Mouse (Mus musculus) hindbrain, postnatal 0 days (tissue): ENCODE data around the gene Scn2b. TPM values are rescaled to one million over a fixed set of nuclear protein-coding genes. Genes with fewer than 3 reads are reported as not detected.

Source experiments
- ATAC-seq: fragments of 200-750 bp; cut with Nextera tagmentation; 2 replicates; pipeline ENCODE4 v1.8.0; 2017; ENCODE audit warnings: mild to moderate bottlenecking, moderate TSS enrichment, moderate library complexity
- DNase-seq: peaks from one replicate; pipeline ENCODE4 v3.0.0-alpha.2; 2015; ENCODE audit warnings: low spot score
- H3K27ac ChIP-seq: fragments of 300-500 bp; sonication (generic); 2 replicates; pipeline ENCODE4 v1.5.1; 2014; ENCODE audit warnings: mild to moderate bottlenecking
- H3K27me3 ChIP-seq: fragments of 300-500 bp; sonication (generic); 2 replicates; pipeline ENCODE4 v1.6.1; 2014; ENCODE audit warnings: low read length, mixed read lengths; ENCODE audit not compliant: insufficient read depth
- H3K36me3 ChIP-seq: fragments of 300-500 bp; sonication (generic); 2 replicates; pipeline ENCODE4 v1.6.1; 2014; ENCODE audit warnings: low read length, mixed read lengths; ENCODE audit not compliant: insufficient read depth
- H3K4me1 ChIP-seq: fragments of 300-500 bp; sonication (generic); 2 replicates; pipeline ENCODE4 v1.6.1; 2014; ENCODE audit warnings: antibody characterized with exemption, low read length, mixed read lengths; ENCODE audit not compliant: insufficient read depth
- H3K4me2 ChIP-seq: fragments of 300-500 bp; sonication (generic); 2 replicates; pipeline ENCODE4 v1.6.1; 2014; ENCODE audit warnings: low read depth, mild to moderate bottlenecking, low read length, moderate library complexity, mixed read lengths
- H3K4me3 ChIP-seq: fragments of 300-500 bp; sonication (generic); 2 replicates; pipeline ENCODE4 v1.5.1; 2014; ENCODE audit warnings: low read length
- H3K9ac ChIP-seq: fragments of 300-500 bp; sonication (generic); replicated peaks from 2 replicates; pipeline ENCODE4 v1.6.1; 2014; ENCODE audit warnings: mild to moderate bottlenecking, low read length, moderate library complexity, mixed read lengths
- H3K9me3 ChIP-seq: fragments of 300-500 bp; sonication (generic); 2 replicates; pipeline ENCODE4 v1.6.1; 2016; ENCODE audit warnings: low read length, mixed read lengths
- CTCF ChIP-seq: IDR thresholded peaks from 2 replicates; pipeline ENCODE4 v1.5.1; 2016; ENCODE audit warnings: antibody characterized with exemption, control low read depth, low read depth
- WGBS: fragments of 180-500 bp; shearing (Covaris S2); extraction: QIAGEN DNeasy Blood & Tissue Kit; methylation state at CpG from one replicate; pipeline ENCODE4 v1.1.7; 2014; 5-methylcytosine and 5-hydroxymethylcytosine counted together
- polyA plus RNA-seq: library from polyadenylated mRNA; unstranded; fragments of >200 nt; fragmentation: Nextera tagmentation; extraction: Ambion mirVana; gene quantifications from 2 replicates; pipeline ENCODE4 v1.2.1, GENCODE M21; 2015
- total RNA-seq: library from RNA; depleted of rRNA; stranded (reverse); fragments of >200 nt; gene quantifications from 2 replicates; pipeline ENCODE4 v1.2.3, GENCODE M21; 2014; rRNA removed

Scn2b gene
- total and polyA plus RNA-seq, 2 experiments from 2014 or later: 9.0 to 14.3 TPM

DNA sequence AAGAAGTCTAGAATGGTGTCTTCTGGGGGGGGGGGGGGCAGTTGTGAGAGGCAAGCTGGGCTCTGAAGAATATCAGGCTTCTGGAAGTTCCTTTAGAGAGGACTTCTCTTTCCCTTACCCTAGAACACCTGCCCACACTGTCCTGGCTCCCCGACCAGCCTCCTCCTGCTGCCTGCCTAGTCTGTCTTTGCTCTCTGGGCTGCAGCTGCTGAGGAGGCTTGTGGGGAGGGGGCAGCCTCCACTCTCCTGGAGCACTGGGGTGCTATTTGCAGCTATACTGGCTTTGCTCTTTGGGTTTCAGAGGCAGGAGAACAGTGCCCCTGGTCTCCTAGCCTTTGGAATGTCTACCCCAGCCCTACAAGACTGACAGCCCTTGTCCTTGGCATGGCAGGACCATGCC is 33.4 kb downstream of the Scn2b start:
- WGBS: 63% methylated on average over 1 of the region's 1 CpGs
- DNase-seq: no peak

DNA sequence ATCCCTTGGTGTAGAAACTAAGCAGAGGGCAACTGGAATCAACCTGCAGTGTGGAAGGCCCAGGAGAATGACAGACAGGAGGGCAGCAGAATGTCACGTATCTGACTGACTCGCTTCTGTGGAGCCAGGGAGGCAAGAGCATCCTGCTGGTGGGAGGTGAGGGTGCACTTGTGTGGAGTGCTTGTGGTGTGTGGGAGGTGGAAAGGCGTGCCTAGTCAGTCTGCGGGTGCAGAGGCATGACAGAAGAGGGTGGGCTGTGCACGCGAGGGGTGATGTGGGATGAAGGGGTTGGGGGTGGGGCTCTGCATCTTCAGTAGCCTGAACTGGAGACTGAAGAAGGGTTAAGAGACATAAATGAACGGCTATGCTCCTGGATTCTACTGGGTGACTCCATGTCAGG is 35.8 kb downstream of the Scn2b start:
- Histone ChIP-seq H3K4me2 (no peak overlapping the region), H3K9me3 (no peaks in the 10 kb centered on the region), H3K36me3 (no peaks in the 10 kb centered on the region), H3K27ac (no peak overlapping the region), H3K27me3 (0 out of 2 replicates have a peak, but pooled peaks cover 4% of the 10 kb centered on the region), H3K9ac (no peak overlapping the region), H3K4me1 (no peaks in the 10 kb centered on the region), H3K4me3 (no peak overlapping the region)
- DNase-seq (no peak), ATAC-seq (no peak)
- WGBS: 78% methylated on average over 7 of the region's 7 CpGs
- no peak for TF ChIP-seq CTCF

More for the DNA sequence above, 33.4 kb downstream of the Scn2b start:
- ATAC-seq: no peak
- Histone ChIP-seq H3K27me3 (0 out of 2 replicates have a peak, but pooled peaks cover 4% of the 10 kb centered on the region), H3K9me3 (no peaks in the 10 kb centered on the region), H3K9ac (no peak overlapping the region), H3K27ac (no peak overlapping the region), H3K4me1 (0 out of 2 replicates have a peak, but pooled peaks cover 2% of the 10 kb centered on the region), H3K36me3 (no peaks in the 10 kb centered on the region), H3K4me2 (no peak overlapping the region), H3K4me3 (no peak overlapping the region)
- no peak for TF ChIP-seq CTCF

DNA sequence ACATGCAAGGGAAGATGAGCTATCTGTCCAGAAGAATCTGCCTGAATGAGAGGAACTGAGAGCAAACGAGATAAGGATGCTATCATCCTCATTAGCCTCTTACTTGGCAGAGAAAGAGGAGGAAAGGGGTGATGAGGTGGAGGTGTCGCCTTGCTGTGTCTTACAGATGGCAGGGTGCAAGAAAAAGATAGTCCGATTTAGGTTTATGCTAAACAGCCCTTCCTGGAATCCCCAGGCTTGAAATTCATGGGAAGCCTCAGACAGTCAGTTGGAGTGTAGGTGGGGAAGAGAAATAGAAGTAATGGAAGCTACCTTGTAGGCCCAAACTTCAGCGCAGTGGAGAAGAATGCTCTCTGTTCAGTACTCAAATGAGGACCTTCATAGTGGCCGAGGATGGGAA is 50.3 kb downstream of the Scn2b start:
- no peak overlapping the region for H3K27ac ChIP-seq
- 74% methylated on average over 5 of the region's 5 CpGs for WGBS
- H3K27me3 ChIP-seq: no peaks in the 10 kb centered on the region
- H3K4me3 ChIP-seq: no peak overlapping the region
- DNase-seq: no peak
- no peak for TF ChIP-seq CTCF
- H3K4me2 ChIP-seq: no peak overlapping the region
- no peak for ATAC-seq
- no peak overlapping the region for H3K9ac ChIP-seq
- H3K4me1 ChIP-seq: no peaks in the 10 kb centered on the region
- no peaks in the 10 kb centered on the region for H3K9me3 ChIP-seq
- no peaks in the 10 kb centered on the region for H3K36me3 ChIP-seq

DNA sequence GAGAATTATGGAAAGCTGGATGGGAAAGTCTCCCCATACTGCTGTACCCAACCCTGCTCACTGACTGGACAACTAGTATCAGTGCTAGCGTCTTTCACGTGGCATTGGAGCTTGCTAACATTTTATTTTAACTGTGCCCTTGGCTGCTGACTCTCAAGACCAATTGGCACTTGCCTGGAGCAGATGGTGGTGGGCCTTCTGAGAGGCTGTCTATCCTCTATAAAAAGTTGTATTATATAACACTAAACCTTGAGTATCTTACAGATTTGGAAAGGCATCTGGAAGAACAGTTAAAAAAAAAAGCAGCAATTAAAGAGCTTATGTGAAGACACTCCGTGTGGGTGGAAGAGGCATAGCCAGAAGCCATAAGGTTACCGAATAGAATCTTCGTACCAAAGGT is 52.6 kb downstream of the Scn2b start:
- Histone ChIP-seq H3K4me2 (no peak overlapping the region), H3K36me3 (no peaks in the 10 kb centered on the region), H3K27me3 (no peaks in the 10 kb centered on the region), H3K9ac (no peak overlapping the region), H3K4me1 (no peaks in the 10 kb centered on the region), H3K27ac (no peak overlapping the region), H3K9me3 (no peaks in the 10 kb centered on the region), H3K4me3 (no peak overlapping the region)
- no peak for DNase-seq
- TF ChIP-seq CTCF: no peak
- WGBS: 89% methylated on average over 5 of the region's 5 CpGs
- ATAC-seq: no peak

DNA sequence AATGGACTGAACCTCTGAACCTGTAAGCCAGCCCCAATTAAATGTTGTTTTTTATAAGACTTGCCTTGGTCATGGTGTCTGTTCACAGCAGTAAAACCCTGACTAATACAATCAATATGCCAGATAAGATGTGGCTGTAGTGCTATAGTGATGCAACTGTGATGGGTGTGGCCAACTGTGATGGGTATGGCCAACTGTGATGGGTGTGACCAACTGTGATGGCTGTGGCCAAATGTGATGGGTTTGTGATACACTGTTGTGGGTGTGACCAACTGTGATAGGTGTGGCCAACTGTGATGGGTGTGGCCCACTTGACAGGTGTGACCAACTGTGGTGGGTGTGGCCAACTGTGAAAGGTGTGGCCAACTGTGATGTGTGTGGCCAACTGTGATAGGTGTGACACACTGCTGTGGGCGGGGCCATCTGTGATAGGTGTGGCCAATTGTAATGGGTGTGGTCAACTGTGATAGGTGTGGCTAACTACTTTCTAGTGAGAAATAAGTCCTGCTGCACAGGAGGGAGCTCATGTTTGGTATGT is 53.6 kb downstream of the Scn2b start:
- no peaks in the 10 kb centered on the region for H3K4me1 ChIP-seq
- no peak overlapping the region for H3K4me2 ChIP-seq
- H3K9me3 ChIP-seq: no peaks in the 10 kb centered on the region
- H3K9ac ChIP-seq: no peak overlapping the region
- no peaks in the 10 kb centered on the region for H3K27me3 ChIP-seq
- H3K4me3 ChIP-seq: no peak overlapping the region
- no peaks in the 10 kb centered on the region for H3K36me3 ChIP-seq
- TF ChIP-seq CTCF: no peak
- DNase-seq: no peak
- 90% methylated on average over 1 of the region's 1 CpGs for WGBS
- no peak for ATAC-seq
- H3K27ac ChIP-seq: no peak overlapping the region

DNA sequence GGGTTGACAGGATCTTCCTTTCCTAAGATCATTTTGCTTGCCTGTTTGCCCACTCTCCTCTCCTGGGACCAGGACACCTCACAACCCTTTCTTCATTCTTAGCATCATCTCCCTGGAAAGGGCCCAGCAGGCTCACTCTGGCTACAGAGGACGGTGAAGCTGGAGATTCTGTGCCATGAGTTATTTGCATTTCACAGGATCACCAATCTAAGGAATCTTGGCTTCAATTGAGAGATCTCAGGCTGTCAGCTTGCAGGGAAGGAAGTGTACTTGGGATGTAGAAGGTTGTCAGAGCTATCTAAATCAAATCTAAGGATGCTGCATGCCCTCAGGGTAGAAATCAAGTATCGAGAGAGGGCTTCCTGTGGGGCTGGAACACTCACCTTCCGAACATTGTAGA is 55.9 kb downstream of the Scn2b start:
- Histone ChIP-seq H3K4me3 (no peak overlapping the region), H3K4me1 (no peaks in the 10 kb centered on the region), H3K9ac (no peak overlapping the region), H3K27me3 (no peaks in the 10 kb centered on the region), H3K9me3 (no peaks in the 10 kb centered on the region), H3K4me2 (no peak overlapping the region), H3K36me3 (no peaks in the 10 kb centered on the region), H3K27ac (no peak overlapping the region)
- TF ChIP-seq CTCF: no peak
- 65% methylated on average over 3 of the region's 3 CpGs for WGBS
- DNase-seq: no peak
- ATAC-seq: no peak

DNA sequence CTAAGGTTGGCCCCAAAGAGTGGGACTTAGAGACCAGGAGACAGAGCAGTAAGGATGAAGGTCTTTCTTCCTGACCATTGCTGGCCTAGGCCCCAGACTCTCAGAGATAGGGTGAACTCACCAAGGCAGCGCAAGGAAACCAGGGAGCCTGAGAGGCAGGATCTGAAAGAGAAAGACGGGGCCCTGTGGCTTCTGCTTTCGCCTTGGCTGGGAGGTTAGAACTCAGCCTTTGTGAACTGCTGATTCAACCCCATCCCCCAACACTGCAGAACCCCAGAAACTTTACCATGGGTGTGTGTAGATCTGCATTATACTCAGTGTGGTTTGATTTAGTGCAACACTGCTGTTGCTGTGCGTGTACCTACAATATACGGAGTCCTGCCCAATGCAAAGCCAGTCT is 61.7 kb downstream of the Scn2b start:
- Histone ChIP-seq H3K27me3 (no peaks in the 10 kb centered on the region), H3K27ac (no peak overlapping the region), H3K4me2 (no peak overlapping the region), H3K9me3 (no peaks in the 10 kb centered on the region), H3K4me3 (no peak overlapping the region), H3K9ac (no peak overlapping the region), H3K36me3 (no peaks in the 10 kb centered on the region), H3K4me1 (no peaks in the 10 kb centered on the region)
- DNase-seq: no peak
- no peak for ATAC-seq
- WGBS: 90% methylated on average over 5 of the region's 5 CpGs
- TF ChIP-seq CTCF: no peak

Other genes starting within 250 kb of the Scn2b start
- 18.7 and 20.6 TPM in 2 replicates for gene Kmt2a, start 236.5 kb upstream of the Scn2b start, total RNA-seq
- 14.4 and 19.0 TPM in 2 replicates for gene Kmt2a, start 236.5 kb upstream of the Scn2b start, polyA plus RNA-seq
- 217 and 223 TPM in 2 replicates for gene Atp5l, start 197.0 kb upstream of the Scn2b start, total RNA-seq
- gene Atp5l, start 197.0 kb upstream of the Scn2b start, polyA plus RNA-seq: 1,057 and 1,065 TPM in 2 replicates
- gene Ube4a, start 152.2 kb upstream of the Scn2b start, total RNA-seq: 42.9 and 44.5 TPM in 2 replicates
- gene Ube4a, start 152.2 kb upstream of the Scn2b start, polyA plus RNA-seq: 23.8 and 24.8 TPM in 2 replicates
- not detected in 2 replicates for gene Cd3g, start 137.4 kb upstream of the Scn2b start, total RNA-seq
- not detected in 2 replicates for gene Cd3g, start 137.4 kb upstream of the Scn2b start, polyA plus RNA-seq
- not detected in 2 replicates for gene Cd3d, start 136.0 kb upstream of the Scn2b start, total RNA-seq
- gene Cd3d, start 136.0 kb upstream of the Scn2b start, polyA plus RNA-seq: 0.09 TPM in 1 of 2 replicates, not detected in the other
- gene Cd3e, start 108.2 kb upstream of the Scn2b start, total RNA-seq: not detected in 2 replicates
- gene Cd3e, start 108.2 kb upstream of the Scn2b start, polyA plus RNA-seq: 0.16 and 0.20 TPM in 2 replicates
- 2.0 and 4.1 TPM in 2 replicates for gene Mpzl2, start 78.0 kb upstream of the Scn2b start, total RNA-seq
- gene Mpzl2, start 78.0 kb upstream of the Scn2b start, polyA plus RNA-seq: 3.0 and 4.1 TPM in 2 replicates
- 0.50 and 1.8 TPM in 2 replicates for gene Mpzl3, start 62.6 kb upstream of the Scn2b start, total RNA-seq
- gene Mpzl3, start 62.6 kb upstream of the Scn2b start, polyA plus RNA-seq: 1.2 and 1.6 TPM in 2 replicates
- not detected in 2 replicates for gene Jaml, start 38.6 kb upstream of the Scn2b start, total RNA-seq
- 0.40 and 0.71 TPM in 2 replicates for gene Jaml, start 38.6 kb upstream of the Scn2b start, polyA plus RNA-seq
- 2.2 TPM in 2 replicates for gene Scn4b, start 20.6 kb downstream of the Scn2b start, total RNA-seq
- gene Scn4b, start 20.6 kb downstream of the Scn2b start, polyA plus RNA-seq: 0.79 and 0.85 TPM in 2 replicates
- gene BC049352, start 64.2 kb downstream of the Scn2b start, total RNA-seq: not detected in 2 replicates
- 0.16 and 0.19 TPM in 2 replicates for gene BC049352, start 64.2 kb downstream of the Scn2b start, polyA plus RNA-seq
- 1.1 TPM in 1 of 2 replicates, not detected in the other for gene Tmprss4, start 86.3 kb downstream of the Scn2b start, total RNA-seq
- not detected in 2 replicates for gene Tmprss4, start 86.3 kb downstream of the Scn2b start, polyA plus RNA-seq
- 1.4 and 1.5 TPM in 2 replicates for gene Il10ra, start 151.4 kb downstream of the Scn2b start, total RNA-seq
- 0.70 and 0.83 TPM in 2 replicates for gene Il10ra, start 151.4 kb downstream of the Scn2b start, polyA plus RNA-seq
- 0.04 TPM in 1 of 2 replicates, not detected in the other for gene Tmprss13, start 201.3 kb downstream of the Scn2b start, total RNA-seq
- not detected in 2 replicates for gene Tmprss13, start 201.3 kb downstream of the Scn2b start, polyA plus RNA-seq